Mouse (Mus musculus) A20 (cell line): ENCODE measurements at regions not wholly inside any gene's neighbourhood (a gene's known extent, or its start where the extent isn't known, plus 50 kb on each side); places are given as distances from the start of the nearest gene placed in this dataset.

ENCODE experiments used
- DNase-seq: peaks from one replicate; pipeline ENCODE4 v3.0.0-alpha.2; 2011; ENCODE audit warnings: low read depth, low spot score

- no peak for DNase-seq
These were observed 259.2 kb upstream of the Tbl1xr1 start for GRCm38 (mm10) chr3:21816968-21817858.

- no peak for DNase-seq
These were observed 257.4 kb upstream of the Tbl1xr1 start for GRCm38 (mm10) chr3:21819030-21819429.

GRCm38 (mm10) chr3:21820051-21820598 is 256.3 kb upstream of the Tbl1xr1 start:
- no peak for DNase-seq

- DNase-seq: no peak
These were observed 253.8 kb upstream of the Tbl1xr1 start for GRCm38 (mm10) chr3:21822675-21823074.

- no peak for DNase-seq
These were observed 253.1 kb upstream of the Tbl1xr1 start for GRCm38 (mm10) chr3:21823331-21823730.

- no peak for DNase-seq
These were observed 252.2 kb upstream of the Tbl1xr1 start for GRCm38 (mm10) chr3:21824101-21824880.

- DNase-seq: peak; percentile 7
These were observed 251.4 kb upstream of the Tbl1xr1 start for GRCm38 (mm10) chr3:21824913-21825610.

DNA sequence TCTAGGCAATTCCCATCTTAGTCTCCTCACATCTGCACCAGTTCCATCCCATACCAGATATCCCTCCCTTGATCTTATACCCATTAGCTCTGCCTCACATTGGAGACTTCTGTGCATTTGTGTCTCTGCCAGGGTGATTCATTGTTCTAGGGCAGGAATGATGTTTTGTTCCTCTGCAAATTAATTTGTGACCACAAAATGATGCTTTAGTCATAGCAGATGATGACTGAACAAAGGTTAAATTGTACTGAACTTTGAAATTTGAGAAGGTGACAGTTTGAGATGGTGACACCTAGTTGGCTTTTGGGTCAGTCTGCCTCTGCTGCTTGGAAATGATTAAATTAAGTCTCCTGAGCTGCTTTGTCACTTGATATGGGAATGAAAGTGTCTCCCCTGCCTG is 248.8 kb upstream of the Tbl1xr1 start:
- no peak for DNase-seq

GRCm38 (mm10) chr3:21833111-21833510 is 243.3 kb upstream of the Tbl1xr1 start:
- DNase-seq: no peak

- no peak for DNase-seq
These were observed 240.9 kb upstream of the Tbl1xr1 start for GRCm38 (mm10) chr3:21835526-21835925.

DNA sequence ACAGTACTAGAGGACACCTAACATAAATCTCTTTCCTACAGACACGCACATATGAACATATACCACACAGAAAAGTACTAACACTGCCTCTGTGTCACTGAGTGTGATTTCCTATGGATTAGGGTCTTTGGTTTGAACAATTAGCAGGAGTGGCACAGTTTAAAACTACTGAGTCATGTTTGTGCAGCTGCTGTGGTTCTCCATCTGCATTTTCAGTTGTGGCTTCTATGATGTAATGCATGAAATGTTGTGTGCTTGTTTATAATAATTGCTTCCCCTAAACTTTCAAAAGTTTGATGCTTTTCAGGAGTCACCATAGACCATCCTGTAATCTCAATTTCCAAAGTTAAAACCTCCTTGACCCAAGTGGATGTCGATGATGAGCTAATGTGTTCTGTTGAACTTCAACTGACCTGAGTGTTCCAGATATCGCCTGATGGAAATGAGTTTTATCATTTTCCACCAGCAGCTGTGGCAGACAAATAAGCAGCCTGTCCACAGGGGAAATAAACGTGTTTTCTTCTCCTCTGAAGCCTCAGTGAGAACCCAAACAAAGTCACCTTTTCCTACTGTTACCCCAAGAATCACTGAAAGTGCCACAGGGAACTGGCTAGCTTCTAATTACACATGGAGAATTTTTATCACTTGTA is 239.0 kb upstream of the Tbl1xr1 start:
- no peak for DNase-seq

DNA sequence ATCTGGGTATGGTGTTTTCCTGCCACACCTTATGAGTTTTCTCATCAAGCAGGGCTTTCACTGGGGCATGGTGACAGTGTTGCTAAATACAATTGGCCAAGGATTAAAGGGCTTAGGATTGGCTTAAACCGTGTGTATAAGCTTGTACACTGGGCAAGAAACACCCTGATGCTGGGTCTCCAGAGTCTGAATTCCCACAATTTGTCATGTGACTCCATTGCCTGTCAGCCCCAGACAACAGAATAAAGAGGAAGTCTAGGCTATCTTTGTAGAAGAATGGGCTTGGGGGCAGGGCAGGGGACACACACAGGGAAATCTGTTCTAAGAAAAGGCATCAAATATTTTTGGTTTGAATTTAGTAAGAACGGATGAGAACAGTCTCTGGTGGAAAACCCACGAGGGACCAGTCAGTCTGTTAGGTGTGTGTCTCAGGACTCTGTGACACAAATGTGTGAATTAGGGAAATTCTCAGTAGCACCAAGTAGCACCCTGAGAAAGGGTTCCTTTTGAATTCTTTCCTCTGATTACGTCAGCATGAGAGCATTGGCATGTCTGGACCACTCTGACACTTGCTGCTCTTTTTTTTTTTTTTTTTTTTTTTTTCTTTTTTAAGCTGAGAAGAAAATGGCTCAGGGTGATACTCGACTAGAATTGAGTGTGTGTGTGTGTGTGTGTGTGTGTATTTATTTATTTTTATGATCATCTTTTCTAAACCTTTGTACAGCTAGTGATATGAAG is 235.5 kb upstream of the Tbl1xr1 start:
- no peak for DNase-seq

- no peak for DNase-seq
These were observed 234.9 kb upstream of the Tbl1xr1 start for GRCm38 (mm10) chr3:21841506-21841905.

- no peak for DNase-seq
These were observed 233.7 kb upstream of the Tbl1xr1 start for GRCm38 (mm10) chr3:21842545-21843291.

DNA sequence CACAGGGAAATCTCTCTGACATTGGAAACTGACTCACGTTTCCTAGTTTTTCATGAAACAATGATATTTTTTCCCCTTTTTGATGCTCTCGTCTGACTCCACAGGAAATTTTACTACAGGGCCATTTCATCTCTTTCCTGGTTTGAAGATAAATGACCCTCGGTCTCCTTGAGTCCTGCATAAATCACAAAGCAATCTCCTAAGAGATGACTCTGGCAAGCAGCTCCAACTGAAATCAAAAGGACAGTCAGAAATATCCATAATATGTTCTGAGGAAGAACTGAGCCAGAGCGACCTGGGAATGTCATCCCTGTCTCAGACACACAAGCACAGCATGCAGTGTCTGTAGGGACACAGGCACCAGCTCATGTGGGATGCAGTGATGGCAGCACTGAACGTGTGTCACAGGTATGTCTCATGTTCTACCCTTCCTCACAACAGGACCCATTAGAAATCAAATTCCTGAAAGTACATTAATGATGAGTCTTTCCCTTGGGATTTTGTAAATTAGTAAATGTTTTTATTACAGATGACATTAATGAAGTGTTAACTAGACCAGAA is 233.1 kb upstream of the Tbl1xr1 start:
- no peak for DNase-seq

DNA sequence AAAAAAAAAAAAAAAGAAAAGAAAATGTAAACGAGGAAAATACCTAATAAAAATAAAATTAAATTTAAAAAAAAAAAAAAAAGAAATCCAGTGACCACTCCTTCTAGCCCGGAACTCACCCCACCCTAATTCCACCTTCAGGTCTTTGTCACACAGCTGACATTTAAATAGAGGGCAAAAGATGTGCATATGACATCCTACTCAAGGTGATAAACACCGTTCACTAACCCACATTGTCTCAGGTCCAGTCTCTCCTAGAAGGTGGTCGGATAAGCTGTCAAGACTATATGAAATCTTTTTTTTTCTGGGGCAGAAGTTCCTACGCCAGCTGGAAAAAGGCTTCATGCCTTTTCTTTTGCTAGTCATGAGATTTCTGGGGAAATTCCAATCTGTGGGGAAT is 226.6 kb upstream of the Tbl1xr1 start:
- DNase-seq: no peak

GRCm38 (mm10) chr3:21850977-21851376 is 225.5 kb upstream of the Tbl1xr1 start:
- DNase-seq: no peak

GRCm38 (mm10) chr3:21854340-21854739 is 222.1 kb upstream of the Tbl1xr1 start:
- DNase-seq: no peak

- no peak for DNase-seq
These were observed 217.0 kb upstream of the Tbl1xr1 start for GRCm38 (mm10) chr3:21859436-21859835.
